Mouse (Mus musculus) cerebellum, adult 8-10 months (tissue): Measurements from ENCODE around the gene Rcbtb1.
"Not testable (repeated sequence)": the region's sequence is repeated elsewhere in the genome, so short reads cannot be mapped to it uniquely, and the experiment has no call there.

Source experiments
- DNase-seq: peaks from one replicate; pipeline ENCODE4 v3.0.0; 2022

Gene Rcbtb1

DNA sequence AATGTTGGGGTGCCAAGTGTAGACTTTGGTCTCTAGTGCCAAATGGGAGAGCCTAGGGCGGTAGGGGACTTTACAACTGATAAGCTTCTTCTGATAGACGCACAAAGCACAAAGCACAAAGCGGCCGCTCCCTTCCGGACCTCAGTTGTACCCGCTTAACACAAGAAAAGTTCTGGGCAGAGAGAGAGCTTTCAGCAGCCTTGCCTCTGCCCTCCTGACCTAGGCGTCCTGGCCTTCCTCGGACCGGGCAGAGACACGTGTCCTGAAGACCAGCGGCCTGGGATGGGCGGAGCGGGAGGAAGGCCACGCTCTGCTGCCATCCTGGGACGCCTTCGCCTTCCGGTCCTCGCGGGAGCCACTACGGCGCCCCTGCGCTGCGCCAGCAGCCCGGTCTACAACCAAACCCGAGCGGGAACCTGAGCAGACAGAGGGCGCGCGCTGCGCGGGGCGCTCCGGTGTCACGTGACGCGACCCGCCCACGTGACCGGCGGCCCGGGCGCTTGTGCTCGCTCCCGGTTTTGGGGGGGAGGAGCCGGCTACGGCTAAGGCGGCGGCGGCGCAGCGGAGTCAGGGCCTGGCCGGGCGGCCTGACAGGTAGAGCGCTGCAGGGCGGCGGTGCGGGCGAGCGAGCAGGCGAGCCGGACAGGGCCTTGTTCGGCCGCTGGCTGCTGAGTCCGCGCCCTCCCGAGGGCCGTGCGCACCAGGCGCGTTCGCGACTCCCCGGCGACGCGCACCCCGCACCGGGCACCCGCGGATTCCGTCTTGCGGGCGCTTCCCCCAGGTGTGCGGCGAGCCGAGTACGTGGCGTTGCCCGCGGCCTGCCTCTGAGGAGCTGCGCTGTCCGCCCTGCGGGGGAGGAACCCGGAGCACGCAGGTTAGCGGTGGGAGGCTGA lies at the start of gene Rcbtb1:
Gene Rcbtb1 (plus strand): TSS at position 499 of the 893 bp plus-strand sequence.
- DNase-seq = peak; percentile 94

DNA sequence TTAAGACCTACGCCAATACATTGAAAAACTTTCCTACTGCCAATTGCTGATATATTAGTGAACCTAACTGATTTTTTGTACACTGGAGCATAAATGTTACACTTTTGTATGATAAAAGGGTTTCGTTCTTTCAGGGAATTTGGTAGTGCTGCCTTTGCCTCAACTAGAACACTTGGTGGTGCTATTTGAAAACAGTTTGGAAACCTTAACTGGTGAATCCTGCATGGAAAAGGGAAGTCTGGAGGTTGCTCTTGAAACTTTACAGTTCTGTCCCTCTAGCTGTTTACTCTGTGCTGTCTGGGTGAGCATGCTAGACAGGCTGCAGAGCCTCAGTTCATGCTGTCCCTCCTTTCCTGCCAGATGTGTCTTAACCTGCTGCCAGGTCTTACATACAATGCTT lies 45.4 kb upstream of the Rcbtb1 start:
- no peak for DNase-seq

GRCm38 (mm10) chr14:59157016-59157698 lies 43.9 kb upstream of the Rcbtb1 start:
- no peak for DNase-seq

DNA sequence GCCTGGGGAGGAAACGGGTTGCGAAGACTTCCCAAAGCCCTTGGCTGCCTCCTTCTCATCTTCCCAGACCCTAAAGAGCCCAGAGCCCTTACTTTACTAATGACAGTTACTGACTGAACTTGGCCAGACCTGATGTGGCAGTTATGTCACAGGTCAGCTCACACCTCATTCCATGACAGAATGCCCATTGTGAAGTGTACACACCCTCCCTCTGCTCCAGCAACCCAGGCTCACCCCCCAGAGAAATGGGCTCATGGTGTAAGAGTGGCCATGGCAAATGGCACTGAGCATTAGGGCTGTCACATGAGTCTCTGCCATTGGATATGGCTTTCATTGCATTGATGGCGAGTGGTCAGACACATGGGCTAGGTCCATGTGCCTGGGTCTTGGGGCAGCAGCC lies 22.4 kb upstream of the Rcbtb1 start, which contains the start of gene Gm5142:
Gene Gm5142 (minus strand): TSS at position 101 of the 400 bp plus-strand sequence.
- no peak for DNase-seq

GRCm38 (mm10) chr14:59182732-59183131 lies 18.3 kb upstream of the Rcbtb1 start:
- no peak for DNase-seq

DNA sequence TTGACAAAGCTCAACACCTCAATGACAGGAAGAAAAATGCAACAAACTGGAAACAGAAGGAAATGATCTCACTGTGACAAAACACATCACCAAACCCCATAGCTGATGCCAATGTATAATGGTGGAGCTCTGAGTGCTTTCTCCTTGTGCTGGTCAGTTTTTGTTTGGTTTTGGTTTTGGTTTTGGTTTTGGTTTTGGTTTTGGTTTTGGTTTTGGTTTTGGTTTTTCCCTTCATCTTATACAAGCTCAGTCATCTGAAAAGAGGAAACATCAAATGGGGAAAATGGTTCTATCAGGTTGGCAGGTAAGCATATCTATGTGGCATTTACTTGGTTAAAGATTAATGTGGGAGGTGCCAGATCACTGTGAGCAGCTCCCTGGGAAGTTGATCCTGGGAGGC lies 15.5 kb upstream of the Rcbtb1 start:
- no peak for DNase-seq

DNA sequence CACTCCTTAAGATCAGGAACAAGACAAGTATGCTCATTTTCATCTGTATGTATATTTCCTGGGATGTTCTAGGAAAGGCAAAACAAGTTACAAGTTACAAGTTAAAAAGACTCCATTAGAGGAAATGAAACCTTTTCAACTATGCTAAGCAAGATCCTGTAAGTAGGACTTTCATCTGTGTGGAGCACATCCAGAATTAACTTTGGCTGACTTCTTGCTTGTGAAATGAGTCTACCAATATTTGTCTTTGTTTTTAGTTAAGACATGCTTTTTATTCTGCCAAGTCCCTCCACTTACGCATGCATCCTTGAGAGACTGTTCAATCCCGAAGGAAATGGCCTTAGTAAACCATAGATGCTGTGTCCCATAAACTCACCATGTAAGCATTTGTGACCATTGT lies 14.9 kb upstream of the Rcbtb1 start:
- no peak for DNase-seq

DNA sequence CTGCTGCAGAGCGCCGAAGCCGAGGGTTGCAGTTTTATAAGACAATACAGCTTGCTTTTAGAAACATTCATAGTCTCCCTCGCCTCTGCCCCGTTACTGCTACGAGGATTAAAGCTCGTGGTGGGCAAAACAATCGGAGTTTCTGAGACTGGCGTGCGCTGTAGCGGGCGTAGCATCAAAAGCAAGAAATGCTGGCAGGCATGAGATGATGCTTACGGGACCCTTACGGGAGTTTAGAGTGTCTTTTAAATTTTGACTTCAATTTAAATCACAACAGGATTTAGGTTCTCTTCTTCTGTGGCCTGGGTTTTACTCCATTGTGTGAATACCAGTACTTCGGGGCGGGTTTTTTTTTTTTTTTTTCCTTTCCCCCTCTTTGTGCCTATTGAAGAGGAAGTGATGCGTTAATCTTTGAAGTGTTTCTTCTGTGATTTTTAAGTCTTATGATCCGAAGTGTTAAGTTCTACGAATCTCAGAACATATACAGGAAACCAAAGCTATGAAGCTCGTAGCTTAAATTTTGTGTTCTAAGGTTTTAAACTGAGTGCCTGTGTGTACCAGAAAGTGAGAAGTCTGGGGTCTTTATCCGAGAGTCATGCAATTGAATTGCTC lies 701 bp downstream of the Rcbtb1 start:
- no peak for DNase-seq

GRCm38 (mm10) chr14:59205461-59205860 lies 4.5 kb downstream of the Rcbtb1 start:
- DNase-seq = no peak

DNA sequence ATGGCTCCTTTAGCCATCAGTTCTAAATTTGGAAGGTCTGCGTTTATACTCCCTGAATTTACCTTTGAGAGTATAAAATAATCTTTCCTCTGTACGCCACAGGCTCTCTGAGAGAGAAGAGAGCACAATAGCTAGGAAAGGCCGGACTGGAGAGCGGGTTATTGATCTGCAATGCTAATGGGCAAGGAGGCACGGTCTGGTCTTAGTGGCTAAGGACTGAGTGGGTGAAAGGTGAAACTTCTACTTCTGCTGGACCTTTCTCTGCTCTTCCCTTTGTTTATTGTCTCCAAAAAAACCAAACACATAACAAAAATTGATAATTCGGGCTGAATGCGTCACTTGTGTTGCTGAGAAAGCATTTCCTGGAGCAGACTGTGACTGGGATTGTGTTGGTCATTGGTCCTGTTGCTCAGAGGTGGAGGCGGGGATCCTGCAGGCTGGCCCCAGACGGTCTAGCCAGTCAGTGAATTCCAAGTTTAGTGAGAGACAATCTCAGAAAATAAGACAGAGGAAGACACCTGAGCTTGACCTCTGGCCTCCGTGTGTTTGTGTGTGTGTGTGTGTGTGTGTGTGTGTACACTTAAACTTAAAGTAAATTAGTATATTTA lies 5.1 kb downstream of the Rcbtb1 start:
- DNase-seq = no peak

GRCm38 (mm10) chr14:59209003-59209402 lies 8.0 kb downstream of the Rcbtb1 start:
- no peak for DNase-seq

DNA sequence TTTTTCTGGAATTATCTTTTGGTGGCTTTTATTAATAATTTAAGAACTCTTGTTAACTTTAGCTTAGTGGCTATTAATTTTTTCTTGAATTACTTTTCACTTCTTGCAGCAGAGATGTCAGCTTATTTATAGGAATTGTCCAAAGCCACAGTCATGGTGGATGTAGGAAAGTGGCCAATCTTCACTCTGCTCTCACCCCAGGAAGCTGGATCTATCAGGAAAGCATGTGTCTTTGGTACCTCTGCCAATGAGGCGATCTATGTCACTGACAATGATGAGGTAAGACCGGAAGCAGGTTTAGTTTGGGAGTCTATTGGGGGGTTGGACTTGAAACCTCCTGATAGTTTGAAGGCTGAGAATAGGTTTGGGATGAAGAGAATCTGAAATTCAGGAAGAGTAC lies 8.8 kb downstream of the Rcbtb1 start:
- DNase-seq = peak; percentile 16

- no peak for DNase-seq
Observed at GRCm38 (mm10) chr14:59219241-59219640, 18.2 kb downstream of the Rcbtb1 start.

GRCm38 (mm10) chr14:59226240-59226639 lies 25.2 kb downstream of the Rcbtb1 start:
- DNase-seq = no peak

DNA sequence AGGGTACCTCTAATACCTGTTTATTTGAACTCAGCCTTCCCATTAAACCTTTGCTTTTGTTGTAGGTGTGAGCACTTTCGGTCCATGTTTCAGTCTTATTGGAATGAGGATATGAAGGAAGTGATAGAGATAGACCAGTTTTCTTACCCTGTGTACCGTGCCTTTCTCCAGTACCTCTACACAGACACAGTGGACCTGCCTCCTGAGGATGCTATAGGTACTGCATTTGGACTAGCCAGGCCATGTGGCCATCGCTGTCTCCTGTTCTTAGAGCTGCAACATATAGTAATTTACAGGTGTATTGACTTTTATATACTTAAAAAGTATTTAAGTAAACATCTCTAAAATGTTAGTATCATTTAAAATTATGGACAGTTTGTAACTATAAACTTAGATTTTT lies 28.8 kb downstream of the Rcbtb1 start:
- no peak for DNase-seq

GRCm38 (mm10) chr14:59230331-59230966 lies 29.4 kb downstream of the Rcbtb1 start:
- no peak for DNase-seq

- no peak for DNase-seq
Observed at GRCm38 (mm10) chr14:59232003-59232402, 31.0 kb downstream of the Rcbtb1 start.

GRCm38 (mm10) chr14:59233635-59234034 lies 32.6 kb downstream of the Rcbtb1 start:
- DNase-seq = no peak

- not testable (repeated sequence) for DNase-seq
Observed at GRCm38 (mm10) chr14:59250350-59250749, 49.3 kb downstream of the Rcbtb1 start.

DNA sequence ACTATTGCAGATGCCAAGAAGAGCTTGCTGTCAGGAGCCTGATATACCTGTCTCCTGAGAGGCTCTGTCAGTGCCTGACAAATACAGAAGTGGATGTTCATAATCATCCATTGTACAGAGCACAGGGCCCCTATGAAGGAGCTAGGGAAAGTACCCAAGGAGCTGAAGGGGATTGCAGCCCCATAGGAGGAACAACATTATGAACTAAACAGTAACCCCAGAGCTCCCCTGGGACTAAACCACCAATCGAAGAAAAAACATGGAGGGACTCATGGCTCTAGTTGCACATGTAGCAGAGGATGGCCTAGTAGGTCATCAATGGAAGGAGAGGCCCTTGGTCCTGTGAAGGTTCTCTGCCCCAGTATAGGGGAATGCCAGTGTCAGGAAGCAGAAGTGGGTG lies 54.9 kb downstream of the Rcbtb1 start:
- DNase-seq = not testable (repeated sequence)

GRCm38 (mm10) chr14:59260056-59260455 lies 59.0 kb downstream of the Rcbtb1 start, which contains the start of gene Gm6904:
Gene Gm6904 (minus strand): TSS chr14:59260216.
- DNase-seq = no peak

DNA sequence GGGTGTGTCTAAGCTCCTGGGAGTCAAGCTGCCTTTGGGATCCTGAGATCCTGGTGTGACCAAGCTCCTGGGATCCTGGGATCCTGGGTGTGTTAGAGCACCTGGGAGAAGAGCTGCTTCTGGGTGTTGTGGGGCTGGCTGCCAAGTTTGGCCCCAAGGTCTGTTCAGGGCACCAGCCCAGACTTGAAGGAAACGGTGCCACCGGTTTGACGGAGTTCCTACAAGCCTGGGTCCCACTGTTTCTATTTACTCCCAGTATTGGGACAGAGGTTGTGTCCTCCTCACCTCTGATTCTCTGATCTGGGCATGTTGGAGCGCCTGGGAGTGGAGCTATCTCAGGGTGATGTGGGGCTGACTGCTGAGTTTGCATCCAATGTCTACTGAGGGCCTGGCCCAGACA lies 74.0 kb downstream of the Rcbtb1 start:
- DNase-seq = not testable (repeated sequence)
